Mouse (Mus musculus): ENCODE results near the gene Kcnh4.

The Kcnh4 gene

GRCm38 (mm10) chr11:100766726-100767125 lies 7.0 kb upstream of the Kcnh4 start:
- DNase-seq (ENCODE audit: low spot score): no peak

GRCm38 (mm10) chr11:100762831-100763230 lies 3.1 kb upstream of the Kcnh4 start, which contains the start of gene Hcrt:
Gene Hcrt (minus strand): TSS chr11:100762931.
- DNase-seq (ENCODE audit: low spot score): no peak

GRCm38 (mm10) chr11:100761547-100762045 lies 1.9 kb upstream of the Kcnh4 start:
- DNase-seq (ENCODE audit: low spot score): peak; percentile 54

- no peak for DNase-seq (ENCODE audit: low spot score)
Observed at GRCm38 (mm10) chr11:100758707-100759610, 783 bp downstream of the Kcnh4 start.

- no peak for DNase-seq (ENCODE audit: low spot score)
Observed at GRCm38 (mm10) chr11:100757566-100757965, 2.2 kb downstream of the Kcnh4 start.

- no peak for DNase-seq (ENCODE audit: low spot score)
Observed at GRCm38 (mm10) chr11:100756476-100756875, 3.3 kb downstream of the Kcnh4 start.

- no peak for DNase-seq (ENCODE audit: low spot score)
Observed at GRCm38 (mm10) chr11:100754693-100755057, 5.1 kb downstream of the Kcnh4 start.

- no peak for DNase-seq (ENCODE audit: low spot score)
Observed at GRCm38 (mm10) chr11:100754021-100754692, 5.6 kb downstream of the Kcnh4 start.

- DNase-seq (ENCODE audit: low spot score): no peak
Observed at GRCm38 (mm10) chr11:100752294-100752693, 7.4 kb downstream of the Kcnh4 start.

GRCm38 (mm10) chr11:100750127-100750526 lies 9.6 kb downstream of the Kcnh4 start:
- DNase-seq (ENCODE audit: low spot score): no peak

- no peak for DNase-seq (ENCODE audit: low spot score)
Observed at GRCm38 (mm10) chr11:100749469-100749868, 10.3 kb downstream of the Kcnh4 start.

GRCm38 (mm10) chr11:100748620-100749019 lies 11.1 kb downstream of the Kcnh4 start:
- DNase-seq (ENCODE audit: low spot score): no peak

GRCm38 (mm10) chr11:100747114-100747513 lies 12.6 kb downstream of the Kcnh4 start:
- no peak for DNase-seq (ENCODE audit: low spot score)

GRCm38 (mm10) chr11:100746546-100746945 lies 13.2 kb downstream of the Kcnh4 start:
- DNase-seq (ENCODE audit: low spot score): no peak

GRCm38 (mm10) chr11:100745085-100745484 lies 14.7 kb downstream of the Kcnh4 start:
- no peak for DNase-seq (ENCODE audit: low spot score)

GRCm38 (mm10) chr11:100741348-100741747 lies 18.4 kb downstream of the Kcnh4 start:
- DNase-seq (ENCODE audit: low spot score): no peak

GRCm38 (mm10) chr11:100738749-100739148 lies 21.0 kb downstream of the Kcnh4 start:
- no peak for DNase-seq (ENCODE audit: low spot score)

GRCm38 (mm10) chr11:100738066-100738604 lies 21.6 kb downstream of the Kcnh4 start, which contains the start of gene Rab5c:
Gene Rab5c (minus strand): TSS chr11:100738215.
- peak; percentile 91 for DNase-seq (ENCODE audit: low spot score)

- DNase-seq (ENCODE audit: low spot score): no peak
Observed at GRCm38 (mm10) chr11:100737105-100737733, 22.5 kb downstream of the Kcnh4 start.

GRCm38 (mm10) chr11:100736746-100737080 lies 23.0 kb downstream of the Kcnh4 start:
- DNase-seq (ENCODE audit: low spot score): no peak

- DNase-seq (ENCODE audit: low spot score): no peak
Observed at GRCm38 (mm10) chr11:100735954-100736745, 23.6 kb downstream of the Kcnh4 start.

All from urinary bladder, postnatal 10 days (tissue).